Mouse (Mus musculus) embryonic facial prominence, embryonic 10.5 days (tissue): ENCODE measurements around the gene Phf5a. TPM values are rescaled to one million over a fixed set of nuclear protein-coding genes. Genes with fewer than 3 reads are reported as not detected.
A peak's percentile ranks its signal among the peaks of the same experiment; 100 is the strongest.

ENCODE experiments used
- DNase-seq: peaks from one replicate; pipeline ENCODE4 v3.0.0-alpha.2; 2017; ENCODE audit warnings: low spot score
- H3K27ac ChIP-seq: fragments of 300-500 bp; sonication (generic); replicated peaks from 2 replicates; pipeline ENCODE4 v1.5.1; 2016; ENCODE audit warnings: mild to moderate bottlenecking
- H3K27me3 ChIP-seq: fragments of 300-500 bp; sonication (generic); replicated peaks from 2 replicates; pipeline ENCODE4 v1.6.1; 2016; ENCODE audit warnings: low read depth, mild to moderate bottlenecking; ENCODE audit not compliant: poor library complexity, severe bottlenecking
- H3K36me3 ChIP-seq: fragments of 300-500 bp; sonication (generic); replicated peaks from 2 replicates; pipeline ENCODE4 v1.6.1; 2016; ENCODE audit warnings: mild to moderate bottlenecking, moderate library complexity
- H3K4me1 ChIP-seq: fragments of 300-500 bp; sonication (generic); 2 replicates; pipeline ENCODE4 v1.6.1; 2016
- H3K4me3 ChIP-seq: fragments of 300-500 bp; sonication (generic); 2 replicates; pipeline ENCODE4 v1.5.1; 2016; ENCODE audit warnings: mild to moderate bottlenecking, moderate library complexity
- H3K9me3 ChIP-seq: fragments of 300-500 bp; sonication (generic); 2 replicates; pipeline ENCODE4 v1.6.1; 2016; ENCODE audit warnings: mild to moderate bottlenecking
- WGBS: fragments of 180-500 bp; shearing (Covaris S2); methylation state at CpG from one replicate; pipeline ENCODE4 v1.1.7; 2016; 5-methylcytosine and 5-hydroxymethylcytosine counted together
- polyA plus RNA-seq: library from polyadenylated mRNA; unstranded; fragments of >200 nt; fragmentation: Nextera tagmentation; extraction: Ambion mirVana; gene quantifications from 2 replicates; pipeline ENCODE4 v1.2.1, GENCODE M21; 2016

Phf5a gene
- polyA plus RNA-seq, 1 experiment from 2014 or later = 267 TPM

DNA sequence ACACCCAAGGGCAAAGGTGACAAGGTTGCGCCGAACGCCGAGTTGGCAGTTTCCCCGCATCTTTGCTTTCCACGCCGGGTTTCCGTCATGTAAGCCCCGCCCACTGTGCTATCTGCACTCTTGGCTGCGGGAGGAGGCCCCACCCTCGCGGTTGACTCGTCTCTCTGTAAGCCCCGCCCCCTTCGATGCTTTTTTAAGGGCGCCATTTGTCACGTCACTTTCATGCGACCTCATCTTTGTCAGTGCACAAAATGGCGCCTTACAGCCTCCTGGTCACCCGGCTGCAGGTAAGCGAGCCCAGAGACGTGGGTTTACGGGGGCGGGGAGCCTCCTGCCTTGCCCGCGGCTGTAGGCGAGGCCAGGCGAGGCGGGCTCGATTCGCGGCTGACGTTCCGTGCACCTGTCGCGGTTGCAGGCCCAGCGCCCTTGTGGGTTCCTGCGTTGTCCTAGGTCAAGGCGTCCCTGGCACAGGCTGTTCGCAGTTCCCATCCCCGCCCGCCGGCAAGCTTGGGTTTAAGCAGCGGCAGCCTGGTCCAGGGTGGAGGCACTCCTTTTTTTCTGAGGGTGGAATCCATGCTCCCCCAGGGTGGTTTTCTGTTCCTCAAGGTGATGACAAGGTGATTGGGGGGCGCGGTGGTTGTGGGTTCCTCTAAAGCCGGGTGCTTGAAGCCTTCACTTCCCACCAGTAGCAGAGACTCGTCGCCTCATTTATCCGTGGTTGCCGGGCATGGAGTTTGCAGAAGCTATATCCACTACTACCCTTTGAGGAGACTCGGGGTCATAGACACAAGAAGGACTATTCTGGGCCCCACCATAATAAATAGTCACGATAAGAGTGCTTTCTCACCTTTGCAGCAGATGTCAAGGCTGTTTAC, 788 bp upstream of the Phf5a start, which contains the start of gene Aco2:
TSS of gene Aco2 (plus strand) at position 48 of the 875 bp plus-strand sequence.
- H3K27ac ChIP-seq = peak within 1 kb of the TSS; percentile 95
- H3K9me3 ChIP-seq = no peaks in the 10 kb centered on the region
- whole genome bisulfite sequencing = under 1% methylated on average over 53 of the region's 53 CpGs
- H3K4me1 ChIP-seq = peaks cover 15% of the 10 kb centered on the region
- H3K27me3 ChIP-seq = no peaks in the 10 kb centered on the region
- peak within 1 kb of the TSS; percentile 99 for H3K4me3 ChIP-seq
- H3K36me3 ChIP-seq = peaks cover 37% of the 10 kb centered on the region
- DNase-seq = peak; percentile 97

DNA sequence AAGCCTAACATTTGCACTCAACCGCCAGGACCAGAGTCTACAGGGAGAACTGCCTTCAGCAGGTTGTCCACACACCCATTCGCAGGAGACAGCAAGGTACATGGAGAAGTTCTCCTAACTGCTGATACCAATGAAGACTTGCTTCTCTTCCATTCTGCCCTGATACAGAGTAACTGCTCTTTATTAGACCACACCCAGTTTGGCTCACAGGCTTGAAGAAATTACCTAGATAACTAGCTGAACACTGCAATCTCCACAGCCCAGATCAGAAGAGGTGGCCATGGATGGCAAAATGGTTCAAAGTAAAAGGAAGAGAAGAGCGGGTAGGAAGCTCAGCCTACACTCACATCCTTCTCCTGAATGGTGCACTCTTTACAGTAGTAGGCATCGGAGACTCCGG, 1.7 kb downstream of the Phf5a start:
- H3K27ac ChIP-seq = no peak overlapping the region
- H3K27me3 ChIP-seq = no peaks in the 10 kb centered on the region
- WGBS = 98% methylated on average over 5 of the region's 5 CpGs
- H3K4me1 ChIP-seq = peaks cover 15% of the 10 kb centered on the region
- H3K9me3 ChIP-seq = no peaks in the 10 kb centered on the region
- 0 out of 2 replicates have a peak overlapping the region, but pooled peaks have one; percentile 3 for H3K4me3 ChIP-seq
- H3K36me3 ChIP-seq = peaks cover 59% of the 10 kb centered on the region
- no peak for DNase-seq

GRCm38 (mm10) chr15:81864238-81864637, 7.5 kb downstream of the Phf5a start:
- DNase-seq = no peak
- no peak overlapping the region for H3K27ac ChIP-seq
- no peaks in the 10 kb centered on the region for H3K27me3 ChIP-seq
- H3K4me3 ChIP-seq = no peak overlapping the region
- WGBS = 90% methylated on average over 7 of the region's 7 CpGs
- H3K9me3 ChIP-seq = no peaks in the 10 kb centered on the region
- peaks cover 4% of the 10 kb centered on the region; the same call in 1 of the 2 replicates for H3K4me1 ChIP-seq
- H3K36me3 ChIP-seq = peaks cover 54% of the 10 kb centered on the region

GRCm38 (mm10) chr15:81860471-81861135, 11.1 kb downstream of the Phf5a start:
- H3K4me1 ChIP-seq = peaks cover 30% of the 10 kb centered on the region
- peak overlapping the region; percentile 93 for H3K27ac ChIP-seq
- peak overlapping the region; percentile 89 for H3K4me3 ChIP-seq
- peaks cover 18% of the 10 kb centered on the region for H3K36me3 ChIP-seq
- no peaks in the 10 kb centered on the region for H3K9me3 ChIP-seq
- no peaks in the 10 kb centered on the region for H3K27me3 ChIP-seq
- no peak for DNase-seq
- WGBS = 48% methylated on average over 8 of the region's 8 CpGs

DNA sequence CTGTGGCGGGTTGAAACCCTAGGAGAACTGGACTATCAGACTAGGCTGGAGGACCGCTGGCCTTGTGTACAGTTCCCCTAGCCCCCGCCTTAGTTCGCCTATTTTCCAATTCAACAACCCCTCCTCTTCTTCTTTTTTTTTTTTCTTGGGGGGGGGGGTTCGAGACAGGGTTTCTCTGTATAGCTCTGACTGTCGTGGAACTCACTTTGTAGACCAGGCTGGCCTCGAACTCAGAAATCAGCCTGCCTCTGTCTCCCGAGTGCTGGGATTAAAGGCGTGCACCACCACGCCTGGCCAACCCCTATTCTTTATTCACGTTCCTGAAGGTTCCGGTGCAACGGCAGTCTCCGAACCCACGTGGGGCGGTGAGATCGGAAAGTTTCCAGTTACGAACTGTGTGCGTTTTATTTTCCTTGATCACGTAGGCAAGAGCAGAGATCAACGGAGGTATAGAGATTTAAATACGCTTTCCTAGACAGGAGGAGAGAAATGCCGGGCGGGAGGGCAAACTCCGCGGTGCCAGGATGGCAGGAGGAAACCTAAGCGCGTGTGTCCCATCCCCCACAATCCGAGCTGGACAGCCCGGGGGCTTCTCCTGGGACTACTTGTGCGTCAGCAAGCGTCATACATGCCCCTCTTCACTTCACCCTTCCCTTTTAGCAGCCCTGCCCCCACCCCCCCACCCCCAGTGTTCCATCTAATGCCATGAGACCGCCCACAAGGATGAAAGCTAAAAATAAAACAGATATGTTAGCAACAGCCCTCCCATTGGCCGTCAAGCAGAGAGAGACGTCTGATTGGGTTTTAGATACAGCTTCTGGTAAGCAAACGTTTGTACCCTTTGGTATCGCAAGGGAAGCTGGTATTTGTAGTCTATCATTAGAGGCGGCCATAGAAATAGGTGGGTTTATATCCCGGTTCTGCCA, 12.1 kb downstream of the Phf5a start:
- Histone ChIP-seq H3K27ac (peak overlapping the region; percentile 93), H3K27me3 (no peaks in the 10 kb centered on the region), H3K4me3 (peak overlapping the region; percentile 89), H3K4me1 (peaks cover 37% of the 10 kb centered on the region), H3K36me3 (peaks cover 14% of the 10 kb centered on the region), H3K9me3 (no peaks in the 10 kb centered on the region)
- WGBS = under 1% methylated on average over 39 of the region's 39 CpGs
- DNase-seq = peak; percentile 93

GRCm38 (mm10) chr15:81858517-81859329, 13.0 kb downstream of the Phf5a start, which contains the start of gene Tob2:
Gene Tob2, minus strand, starts transcription at chr15:81858796.
- WGBS = under 1% methylated on average over 44 of the region's 44 CpGs
- peaks cover 15% of the 10 kb centered on the region for H3K36me3 ChIP-seq
- DNase-seq = peak; percentile 71

DNA sequence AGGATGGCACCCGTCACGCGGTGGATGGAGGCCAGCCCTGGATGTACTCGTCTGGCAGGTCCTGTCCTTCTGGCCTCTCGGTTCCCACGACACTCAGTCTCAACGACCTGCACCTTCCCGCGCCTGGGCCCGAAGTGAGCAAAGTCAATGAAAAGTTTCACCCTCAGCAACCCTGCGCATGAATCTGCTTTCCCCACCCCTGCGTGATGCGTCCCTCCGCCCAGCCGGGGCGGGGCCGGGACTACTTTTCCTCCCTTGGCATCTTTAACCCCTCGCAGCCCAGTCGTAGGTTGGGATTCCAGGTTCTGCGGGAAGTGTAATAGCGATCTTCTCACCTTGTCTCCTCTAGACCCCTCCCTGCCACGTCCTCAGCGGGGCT, 13.6 kb downstream of the Phf5a start:
- Histone ChIP-seq H3K4me3 (peak overlapping the region; percentile 89), H3K9me3 (no peaks in the 10 kb centered on the region), H3K36me3 (peaks cover 21% of the 10 kb centered on the region), H3K27ac (peak overlapping the region; percentile 93), H3K27me3 (no peaks in the 10 kb centered on the region), H3K4me1 (peaks cover 37% of the 10 kb centered on the region)
- WGBS = under 1% methylated on average over 23 of the region's 23 CpGs
- peak; percentile 94 for DNase-seq

More at GRCm38 (mm10) chr15:81858517-81859329, 13.0 kb downstream of the Phf5a start, which contains the start of gene Tob2:
- Histone ChIP-seq H3K27ac (peak within 1 kb of the TSS; percentile 93), H3K9me3 (no peaks in the 10 kb centered on the region), H3K4me3 (peak within 1 kb of the TSS; percentile 89), H3K4me1 (peaks cover 37% of the 10 kb centered on the region), H3K27me3 (no peaks in the 10 kb centered on the region)

- peak; percentile 75 for DNase-seq
- H3K4me3 ChIP-seq = peak overlapping the region; percentile 89
- WGBS = under 1% methylated on average over 33 of the region's 33 CpGs
- H3K27me3 ChIP-seq = no peaks in the 10 kb centered on the region
- no peaks in the 10 kb centered on the region for H3K9me3 ChIP-seq
- H3K4me1 ChIP-seq = peaks cover 37% of the 10 kb centered on the region
- peak overlapping the region; percentile 93 for H3K27ac ChIP-seq
- peaks cover 25% of the 10 kb centered on the region for H3K36me3 ChIP-seq
Measured at GRCm38 (mm10) chr15:81857724-81858116, 14.0 kb downstream of the Phf5a start.

- DNase-seq = peak; percentile 30
- H3K4me3 ChIP-seq = peak overlapping the region; percentile 89
- H3K27me3 ChIP-seq = no peaks in the 10 kb centered on the region
- WGBS = 1% methylated on average over 14 of the region's 14 CpGs
- H3K27ac ChIP-seq = peak overlapping the region; percentile 93
- H3K4me1 ChIP-seq = peaks cover 37% of the 10 kb centered on the region
- H3K9me3 ChIP-seq = no peaks in the 10 kb centered on the region
- peaks cover 31% of the 10 kb centered on the region for H3K36me3 ChIP-seq
Measured at GRCm38 (mm10) chr15:81856938-81857723, 14.6 kb downstream of the Phf5a start.

- Histone ChIP-seq H3K4me3 (peak overlapping the region; percentile 89), H3K36me3 (peaks cover 40% of the 10 kb centered on the region), H3K4me1 (peaks cover 37% of the 10 kb centered on the region), H3K27ac (peak overlapping the region; percentile 93), H3K27me3 (no peaks in the 10 kb centered on the region), H3K9me3 (no peaks in the 10 kb centered on the region)
- under 1% methylated on average over 28 of the region's 28 CpGs for WGBS
- DNase-seq = peak; percentile 92
Measured at GRCm38 (mm10) chr15:81856030-81856790, 15.5 kb downstream of the Phf5a start.
